Mouse (Mus musculus): Measurements from ENCODE around the gene Tbx10. TPM values are rescaled to one million over a fixed set of nuclear protein-coding genes. Genes with fewer than 3 reads are reported as not detected.

Gene Tbx10
- polyA plus RNA-seq, 1 experiment from 2014 or later: 0.17 TPM

- H3K4me3 ChIP-seq (replicated peaks; ENCODE audit: low read length): peak within 1 kb of the TSS; percentile 15; the same call in 1 of the 2 replicates
- peak within 1 kb of the TSS; percentile 70 for H3K27ac ChIP-seq (ENCODE audit: low read length)
- H3K9ac ChIP-seq (ENCODE audit: low read length): peak within 1 kb of the TSS; percentile 69
- peaks cover 12% of the 10 kb centered on the region for H3K4me1 ChIP-seq (ENCODE audit: control insufficient read depth, insufficient read depth, low read length)
- peak within 1 kb of the TSS; percentile 40 for H3K4me2 ChIP-seq (ENCODE audit: low read depth, low read length)
- H3K36me3 ChIP-seq (ENCODE audit: control insufficient read depth, insufficient read depth, low read length): no peaks in the 10 kb centered on the region
- peak; percentile 84 for ATAC-seq (ENCODE audit: insufficient read depth, low FRiP score)
- H3K9me3 ChIP-seq (replicated peaks; ENCODE audit: control insufficient read depth, low read length): no peaks in the 10 kb centered on the region
- WGBS: 8% methylated on average over 8 of the region's 8 CpGs
- H3K27me3 ChIP-seq (ENCODE audit: control insufficient read depth, insufficient read depth, low read length): no peaks in the 10 kb centered on the region
These were observed 6.2 kb upstream of the Tbx10 start, which contains the start of gene Acy3 for GRCm38 (mm10) chr19:3986334-3986733. Acy3 (plus strand) TSS chr19:3986570.

DNA sequence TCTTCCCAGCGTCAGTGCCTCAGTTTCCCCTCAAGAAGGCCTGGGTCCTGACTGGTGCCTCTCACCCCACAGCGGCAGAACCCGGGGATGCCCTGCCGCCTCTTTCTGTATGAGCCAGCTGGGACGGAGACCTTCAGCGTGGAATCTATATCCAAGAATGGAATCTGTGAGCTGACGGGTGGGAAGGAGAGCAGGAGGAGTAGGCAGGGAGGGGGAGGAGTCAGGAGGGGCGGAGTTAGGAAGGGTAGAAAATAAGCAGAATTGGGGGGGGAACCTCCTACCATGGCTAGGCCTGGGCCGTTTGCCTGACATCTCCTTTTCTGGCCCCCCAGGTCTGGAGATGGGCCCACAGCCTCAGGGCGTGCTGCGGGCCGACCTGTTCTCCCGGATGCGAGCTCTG is 4.5 kb upstream of the Tbx10 start:
- WGBS: 83% methylated on average over 14 of the region's 14 CpGs
- no peaks in the 10 kb centered on the region for H3K27me3 ChIP-seq (ENCODE audit: control insufficient read depth, insufficient read depth, low read length)
- H3K9me3 ChIP-seq (replicated peaks; ENCODE audit: control insufficient read depth, low read length): no peaks in the 10 kb centered on the region
- no peak for ATAC-seq (ENCODE audit: insufficient read depth, low FRiP score)
- no peaks in the 10 kb centered on the region for H3K36me3 ChIP-seq (ENCODE audit: control insufficient read depth, insufficient read depth, low read length)
- peaks cover 12% of the 10 kb centered on the region for H3K4me1 ChIP-seq (ENCODE audit: control insufficient read depth, insufficient read depth, low read length)
- H3K4me3 ChIP-seq (replicated peaks; ENCODE audit: low read length): no peak overlapping the region
- no peak overlapping the region for H3K4me2 ChIP-seq (ENCODE audit: low read depth, low read length)
- H3K9ac ChIP-seq (ENCODE audit: low read length): no peak overlapping the region
- H3K27ac ChIP-seq (ENCODE audit: low read length): no peak overlapping the region

DNA sequence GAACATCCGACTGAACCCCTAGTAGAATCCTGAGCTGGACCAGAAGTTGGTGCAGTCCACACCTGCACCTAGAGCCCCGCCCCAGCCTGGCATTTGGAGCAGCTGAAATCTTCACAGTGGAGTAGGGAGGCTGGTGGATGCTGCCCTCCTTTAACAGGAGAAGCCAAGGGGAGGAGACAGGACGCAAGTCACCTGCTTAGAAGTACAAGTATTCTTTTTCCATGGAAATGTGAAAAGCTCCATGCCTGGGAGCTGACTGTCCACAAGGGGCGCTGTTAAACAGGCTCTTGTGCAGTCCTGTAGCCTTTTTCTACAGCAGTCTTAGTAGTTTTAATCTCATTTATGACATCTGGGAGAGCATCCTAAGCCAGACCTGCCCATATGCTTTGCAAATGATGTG is 3.8 kb upstream of the Tbx10 start:
- Histone ChIP-seq H3K4me2 (ENCODE audit: low read depth, low read length) (no peak overlapping the region), H3K27ac (ENCODE audit: low read length) (no peak overlapping the region), H3K9ac (ENCODE audit: low read length) (no peak overlapping the region), H3K27me3 (ENCODE audit: control insufficient read depth, insufficient read depth, low read length) (no peaks in the 10 kb centered on the region), H3K9me3 (replicated peaks; ENCODE audit: control insufficient read depth, low read length) (no peaks in the 10 kb centered on the region), H3K36me3 (ENCODE audit: control insufficient read depth, insufficient read depth, low read length) (no peaks in the 10 kb centered on the region), H3K4me3 (replicated peaks; ENCODE audit: low read length) (no peak overlapping the region), H3K4me1 (ENCODE audit: control insufficient read depth, insufficient read depth, low read length) (peaks cover 12% of the 10 kb centered on the region)
- no peak for ATAC-seq (ENCODE audit: insufficient read depth, low FRiP score)
- WGBS: 86% methylated on average over 4 of the region's 4 CpGs

- H3K4me3 ChIP-seq (replicated peaks; ENCODE audit: low read length): no peak overlapping the region
- no peaks in the 10 kb centered on the region for H3K9me3 ChIP-seq (replicated peaks; ENCODE audit: control insufficient read depth, low read length)
- no peaks in the 10 kb centered on the region for H3K27me3 ChIP-seq (ENCODE audit: control insufficient read depth, insufficient read depth, low read length)
- no peaks in the 10 kb centered on the region for H3K36me3 ChIP-seq (ENCODE audit: control insufficient read depth, insufficient read depth, low read length)
- WGBS: 25% methylated on average over 6 of the region's 6 CpGs
- H3K9ac ChIP-seq (ENCODE audit: low read length): no peak overlapping the region
- peaks cover 12% of the 10 kb centered on the region for H3K4me1 ChIP-seq (ENCODE audit: control insufficient read depth, insufficient read depth, low read length)
- no peak for ATAC-seq (ENCODE audit: insufficient read depth, low FRiP score)
- H3K27ac ChIP-seq (ENCODE audit: low read length): no peak overlapping the region
- H3K4me2 ChIP-seq (ENCODE audit: low read depth, low read length): no peak overlapping the region
These were observed 1.7 kb upstream of the Tbx10 start for GRCm38 (mm10) chr19:3990804-3991203.

- Histone ChIP-seq H3K27me3 (ENCODE audit: control insufficient read depth, insufficient read depth, low read length) (no peaks in the 10 kb centered on the region), H3K4me2 (ENCODE audit: low read depth, low read length) (no peak overlapping the region), H3K9me3 (replicated peaks; ENCODE audit: control insufficient read depth, low read length) (no peaks in the 10 kb centered on the region), H3K36me3 (ENCODE audit: control insufficient read depth, insufficient read depth, low read length) (no peaks in the 10 kb centered on the region), H3K4me3 (replicated peaks; ENCODE audit: low read length) (no peak overlapping the region), H3K9ac (ENCODE audit: low read length) (no peak overlapping the region), H3K27ac (ENCODE audit: low read length) (no peak overlapping the region), H3K4me1 (ENCODE audit: control insufficient read depth, insufficient read depth, low read length) (peaks cover 5% of the 10 kb centered on the region)
- ATAC-seq (ENCODE audit: insufficient read depth, low FRiP score): no peak
- WGBS: 94% methylated on average over 3 of the region's 3 CpGs
These were observed 990 bp upstream of the Tbx10 start for GRCm38 (mm10) chr19:3991562-3991961.

DNA sequence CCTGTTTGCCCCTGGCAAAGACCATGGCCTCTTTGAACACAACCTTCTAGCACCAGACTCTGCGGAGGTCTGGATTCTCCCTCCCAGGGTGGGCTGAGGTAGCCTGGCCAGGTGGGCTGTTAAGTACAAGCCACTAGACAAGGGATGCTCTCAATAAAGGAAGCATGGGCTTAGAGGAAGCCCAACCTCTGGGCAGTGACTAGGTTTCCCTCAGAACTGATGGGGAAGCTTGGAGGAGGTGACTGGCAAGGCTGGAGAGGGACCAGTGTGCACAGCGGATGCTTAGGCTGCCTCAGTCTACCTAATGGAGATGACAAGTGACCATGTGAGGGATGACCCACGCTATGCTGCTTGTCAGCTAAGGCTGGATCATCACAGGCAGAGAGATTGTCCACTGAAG is 586 bp upstream of the Tbx10 start:
- H3K27ac ChIP-seq (ENCODE audit: low read length): no peak overlapping the region
- H3K36me3 ChIP-seq (ENCODE audit: control insufficient read depth, insufficient read depth, low read length): no peaks in the 10 kb centered on the region
- no peaks in the 10 kb centered on the region for H3K27me3 ChIP-seq (ENCODE audit: control insufficient read depth, insufficient read depth, low read length)
- no peaks in the 10 kb centered on the region for H3K9me3 ChIP-seq (replicated peaks; ENCODE audit: control insufficient read depth, low read length)
- ATAC-seq (ENCODE audit: insufficient read depth, low FRiP score): no peak
- H3K4me1 ChIP-seq (ENCODE audit: control insufficient read depth, insufficient read depth, low read length): peaks cover 1% of the 10 kb centered on the region
- 87% methylated on average over 3 of the region's 3 CpGs for WGBS
- no peak overlapping the region for H3K9ac ChIP-seq (ENCODE audit: low read length)
- no peak overlapping the region for H3K4me3 ChIP-seq (replicated peaks; ENCODE audit: low read length)
- H3K4me2 ChIP-seq (ENCODE audit: low read depth, low read length): no peak overlapping the region

DNA sequence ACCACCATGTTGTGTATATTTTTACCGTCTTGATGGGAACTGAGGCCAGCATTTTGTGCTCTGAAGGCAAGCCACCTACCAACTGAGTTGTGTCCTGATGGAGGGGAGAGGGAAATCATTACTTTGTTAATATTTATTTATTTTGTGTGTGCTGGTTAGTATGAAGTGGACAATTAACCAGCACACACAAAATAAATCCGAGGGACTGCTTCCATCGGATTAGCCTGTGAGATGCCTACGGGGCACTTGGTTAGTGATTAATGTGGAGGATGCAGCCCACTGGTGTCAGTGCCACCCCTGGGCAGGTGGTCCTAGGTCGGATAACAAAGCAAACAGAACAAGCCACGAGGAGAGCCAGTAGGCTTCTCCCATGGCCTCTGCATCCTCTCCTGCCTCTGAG is 2.4 kb downstream of the Tbx10 start:
- no peaks in the 10 kb centered on the region for H3K36me3 ChIP-seq (ENCODE audit: control insufficient read depth, insufficient read depth, low read length)
- H3K9me3 ChIP-seq (replicated peaks; ENCODE audit: control insufficient read depth, low read length): no peaks in the 10 kb centered on the region
- ATAC-seq (ENCODE audit: insufficient read depth, low FRiP score): no peak
- H3K27ac ChIP-seq (ENCODE audit: low read length): no peak overlapping the region
- 58% methylated on average over 6 of the region's 6 CpGs for WGBS
- H3K9ac ChIP-seq (ENCODE audit: low read length): no peak overlapping the region
- H3K4me1 ChIP-seq (ENCODE audit: control insufficient read depth, insufficient read depth, low read length): peaks cover 4% of the 10 kb centered on the region; the same call in 1 of the 2 replicates
- no peaks in the 10 kb centered on the region for H3K27me3 ChIP-seq (ENCODE audit: control insufficient read depth, insufficient read depth, low read length)
- no peak overlapping the region for H3K4me3 ChIP-seq (replicated peaks; ENCODE audit: low read length)
- no peak overlapping the region for H3K4me2 ChIP-seq (ENCODE audit: low read depth, low read length)

DNA sequence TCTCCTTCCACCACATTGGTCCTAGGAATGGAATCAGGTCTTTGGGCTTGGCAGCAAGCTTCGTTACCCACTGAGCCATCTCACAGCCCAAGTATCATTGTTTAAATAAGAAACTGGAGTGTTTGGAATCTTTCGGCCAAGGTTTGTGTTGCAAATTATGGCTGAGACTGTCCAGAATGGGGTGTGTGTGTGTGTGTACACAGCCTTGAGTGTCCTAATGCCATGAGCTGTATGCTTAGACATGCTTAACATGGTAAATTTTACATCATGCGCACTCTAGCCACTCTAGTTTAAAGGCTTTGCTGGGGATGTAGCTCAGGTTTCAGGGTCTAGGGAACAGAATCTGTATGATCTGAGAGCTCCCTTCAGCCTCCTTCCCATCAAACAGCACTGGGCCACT is 3.0 kb downstream of the Tbx10 start:
- no peak for ATAC-seq (ENCODE audit: insufficient read depth, low FRiP score)
- WGBS: 73% methylated on average over 3 of the region's 3 CpGs
- no peak overlapping the region for H3K27ac ChIP-seq (ENCODE audit: low read length)
- H3K9me3 ChIP-seq (replicated peaks; ENCODE audit: control insufficient read depth, low read length): no peaks in the 10 kb centered on the region
- H3K27me3 ChIP-seq (ENCODE audit: control insufficient read depth, insufficient read depth, low read length): no peaks in the 10 kb centered on the region
- no peak overlapping the region for H3K4me2 ChIP-seq (ENCODE audit: low read depth, low read length)
- H3K9ac ChIP-seq (ENCODE audit: low read length): no peak overlapping the region
- peaks cover 4% of the 10 kb centered on the region; the same call in 1 of the 2 replicates for H3K4me1 ChIP-seq (ENCODE audit: control insufficient read depth, insufficient read depth, low read length)
- no peak overlapping the region for H3K4me3 ChIP-seq (replicated peaks; ENCODE audit: low read length)
- no peaks in the 10 kb centered on the region for H3K36me3 ChIP-seq (ENCODE audit: control insufficient read depth, insufficient read depth, low read length)

DNA sequence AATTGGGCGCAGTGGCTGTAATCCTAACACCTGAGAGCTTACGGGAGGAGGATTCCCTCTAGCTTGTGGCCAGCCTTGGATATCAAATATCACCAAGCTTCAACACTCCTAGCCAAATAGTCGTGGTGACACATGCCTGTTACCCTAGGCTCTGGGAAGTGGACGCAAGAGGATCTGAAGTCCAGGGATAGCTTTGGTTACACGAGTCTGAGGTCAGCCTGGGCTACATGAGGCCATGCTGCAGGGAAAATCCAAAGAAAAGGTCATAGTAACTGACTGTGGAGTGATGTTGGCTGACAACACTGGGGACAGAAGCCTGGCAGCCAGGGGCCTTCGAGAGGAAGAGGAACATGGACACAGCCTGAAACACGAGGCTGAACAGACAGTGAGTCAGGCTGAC is 3.6 kb downstream of the Tbx10 start:
- Histone ChIP-seq H3K9ac (ENCODE audit: low read length) (no peak overlapping the region), H3K27me3 (ENCODE audit: control insufficient read depth, insufficient read depth, low read length) (no peaks in the 10 kb centered on the region), H3K4me3 (replicated peaks; ENCODE audit: low read length) (no peak overlapping the region), H3K27ac (ENCODE audit: low read length) (no peak overlapping the region), H3K9me3 (replicated peaks; ENCODE audit: control insufficient read depth, low read length) (no peaks in the 10 kb centered on the region), H3K36me3 (ENCODE audit: control insufficient read depth, insufficient read depth, low read length) (no peaks in the 10 kb centered on the region), H3K4me1 (ENCODE audit: control insufficient read depth, insufficient read depth, low read length) (peaks cover 7% of the 10 kb centered on the region), H3K4me2 (ENCODE audit: low read depth, low read length) (no peak overlapping the region)
- no peak for ATAC-seq (ENCODE audit: insufficient read depth, low FRiP score)
- 65% methylated on average over 7 of the region's 7 CpGs for WGBS

DNA sequence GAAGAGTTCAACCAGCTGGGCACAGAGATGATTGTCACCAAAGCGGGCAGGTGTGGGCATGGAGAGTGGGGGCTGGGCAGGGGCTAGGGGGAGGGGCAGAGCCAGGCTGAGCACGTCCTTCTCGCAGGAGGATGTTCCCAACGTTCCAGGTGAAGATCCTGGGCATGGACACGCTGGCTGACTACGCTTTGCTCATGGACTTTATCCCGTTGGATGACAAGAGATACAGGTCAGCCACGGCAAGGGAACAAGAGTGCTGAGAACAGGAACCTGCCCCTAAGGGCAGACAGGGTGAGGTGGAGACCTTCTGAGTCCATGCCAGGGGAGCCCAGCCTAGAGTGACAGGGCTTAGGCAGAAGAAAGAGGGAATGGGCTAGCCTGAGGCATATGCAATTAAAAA is 4.2 kb downstream of the Tbx10 start:
- no peak overlapping the region for H3K4me3 ChIP-seq (replicated peaks; ENCODE audit: low read length)
- no peaks in the 10 kb centered on the region for H3K9me3 ChIP-seq (replicated peaks; ENCODE audit: control insufficient read depth, low read length)
- peaks cover 13% of the 10 kb centered on the region for H3K4me1 ChIP-seq (ENCODE audit: control insufficient read depth, insufficient read depth, low read length)
- ATAC-seq (ENCODE audit: insufficient read depth, low FRiP score): no peak
- 75% methylated on average over 8 of the region's 8 CpGs for WGBS
- H3K4me2 ChIP-seq (ENCODE audit: low read depth, low read length): no peak overlapping the region
- H3K27me3 ChIP-seq (ENCODE audit: control insufficient read depth, insufficient read depth, low read length): no peaks in the 10 kb centered on the region
- H3K36me3 ChIP-seq (ENCODE audit: control insufficient read depth, insufficient read depth, low read length): no peaks in the 10 kb centered on the region
- H3K27ac ChIP-seq (ENCODE audit: low read length): no peak overlapping the region
- H3K9ac ChIP-seq (ENCODE audit: low read length): no peak overlapping the region

All from stomach, embryonic 16.5 days (tissue).